Mouse (Mus musculus): ENCODE data around the gene Lrrc25.

The Lrrc25 gene

DNA sequence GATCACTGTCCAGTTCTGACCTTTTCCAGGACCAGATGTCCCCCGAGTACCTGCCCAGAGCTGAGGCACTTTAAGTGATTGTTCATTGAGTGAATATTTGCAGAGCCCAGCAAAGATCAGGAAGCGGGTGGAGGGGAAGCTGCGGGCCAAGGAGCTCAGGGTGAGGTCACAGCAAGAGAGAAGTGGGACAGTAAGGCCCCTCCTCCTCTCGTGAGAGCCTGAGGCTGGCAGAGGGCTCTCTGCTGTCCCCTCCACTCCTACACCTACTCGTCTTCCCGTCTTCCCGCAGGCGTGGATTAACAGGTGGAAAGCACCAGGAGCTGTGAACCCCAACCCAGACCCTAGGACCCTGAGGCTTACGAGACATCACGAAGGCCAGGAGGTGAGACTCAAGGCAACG is 690 bp downstream of the Lrrc25 start:
- no peak for DNase-seq (ENCODE audit: low spot score in 2 of 2)

DNA sequence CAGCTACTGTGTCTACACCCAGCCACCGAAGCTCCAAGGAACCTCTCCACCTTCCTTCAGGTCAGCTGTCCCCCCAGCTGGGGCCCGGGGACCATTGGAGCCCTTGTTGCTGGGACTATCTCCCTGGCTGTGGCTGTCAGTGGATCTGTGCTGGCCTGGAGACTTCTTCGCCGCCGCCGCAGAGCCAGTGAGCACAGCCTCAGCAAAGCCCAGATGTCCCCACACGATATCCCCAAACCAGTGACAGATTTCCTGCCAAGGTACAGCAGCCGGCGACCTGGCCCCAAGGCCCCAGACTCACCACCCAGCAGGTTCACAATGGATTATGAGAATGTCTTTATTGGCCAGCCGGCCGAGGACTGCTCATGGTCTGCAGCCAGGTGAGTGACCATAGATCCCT is 2.0 kb downstream of the Lrrc25 start:
- DNase-seq (ENCODE audit: low spot score in 2 of 2) = no peak

DNA sequence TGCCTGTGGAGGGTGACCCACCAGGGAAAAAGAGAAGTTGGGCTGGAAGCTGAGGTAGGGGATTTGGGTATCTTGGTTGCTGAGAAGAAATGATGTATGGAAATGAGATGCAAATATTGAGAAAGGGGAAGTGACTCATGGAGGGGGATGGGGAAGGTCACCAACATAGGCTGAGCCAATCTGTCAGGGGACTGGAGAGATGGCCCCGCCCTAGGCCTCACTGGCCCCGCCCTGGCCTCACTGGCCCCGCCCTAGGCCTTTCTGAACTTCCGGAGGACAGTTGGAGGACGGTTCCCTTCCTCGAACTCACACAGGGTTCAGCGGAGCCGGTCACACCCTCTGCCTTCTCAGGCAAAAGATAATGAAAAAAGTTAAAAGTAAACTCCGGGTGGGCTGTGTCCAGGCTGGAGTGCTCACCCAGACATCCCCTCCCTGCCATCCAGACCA is 3.0 kb downstream of the Lrrc25 start:
- DNase-seq (ENCODE audit: low spot score in 2 of 2) = peak in 1 of 2 experiments; percentile 74

DNA sequence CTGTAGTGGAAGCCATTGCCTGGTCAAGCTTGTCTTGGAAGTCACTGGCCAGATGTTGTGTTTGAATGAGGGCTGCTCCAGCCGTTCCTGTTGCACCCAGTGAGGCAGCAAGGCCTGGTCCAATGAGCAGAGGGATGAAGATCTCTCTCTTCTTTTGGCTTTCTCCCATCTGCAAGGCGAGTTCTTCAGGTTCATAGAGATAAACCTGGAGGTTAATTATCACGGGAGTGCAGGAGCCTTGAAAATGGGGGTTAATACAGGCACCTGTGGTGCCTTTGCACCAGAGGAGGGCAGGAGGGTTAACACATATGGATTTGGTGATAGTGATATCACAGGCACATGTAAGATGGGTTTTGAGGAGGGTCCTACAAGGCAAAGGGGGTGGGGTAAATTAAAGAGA is 6.3 kb downstream of the Lrrc25 start:
- no peak for DNase-seq (ENCODE audit: low spot score in 2 of 2)

DNA sequence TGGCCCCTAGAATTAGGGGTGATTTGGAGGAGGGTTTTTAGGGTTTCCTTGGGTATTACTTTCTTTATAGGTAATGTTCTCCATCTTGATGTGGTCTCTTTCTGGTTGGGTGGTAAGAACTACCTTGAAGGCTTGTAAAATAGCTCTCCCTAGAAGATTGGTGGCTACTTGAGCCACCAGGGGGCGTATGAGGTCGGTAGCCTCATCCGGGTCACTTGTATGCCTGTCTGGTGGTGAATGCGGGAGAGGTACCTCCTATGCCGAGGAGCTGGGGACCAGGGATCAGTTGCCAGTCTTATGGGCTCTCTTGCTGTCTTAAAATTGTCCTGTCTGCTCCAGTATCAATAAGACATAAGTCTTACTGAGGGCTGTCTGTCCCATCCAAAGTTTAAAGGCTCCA is 9.1 kb downstream of the Lrrc25 start:
- no peak for DNase-seq (ENCODE audit: low spot score in 2 of 2)

DNA sequence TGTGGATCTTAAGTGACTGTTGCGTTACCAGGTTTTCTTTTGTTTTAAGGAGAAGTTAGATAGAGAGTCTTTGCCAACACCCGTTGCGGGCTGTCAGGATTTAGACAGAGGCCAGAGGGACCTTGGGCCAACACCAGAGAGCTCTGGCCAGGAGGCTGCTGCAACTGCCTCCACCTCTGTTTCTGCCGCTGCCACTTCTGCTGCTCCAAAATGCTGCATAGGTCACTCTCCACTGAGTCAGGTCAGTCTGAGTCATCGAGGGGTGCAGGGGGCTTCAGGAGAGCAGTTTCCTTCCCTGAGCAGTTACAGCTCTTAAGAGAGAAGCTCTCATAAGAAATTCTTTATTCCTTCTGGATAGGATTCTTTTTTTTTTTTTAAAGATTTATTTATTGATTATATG is 11.1 kb downstream of the Lrrc25 start:
- no peak for DNase-seq (ENCODE audit: low spot score in 2 of 2)

DNA sequence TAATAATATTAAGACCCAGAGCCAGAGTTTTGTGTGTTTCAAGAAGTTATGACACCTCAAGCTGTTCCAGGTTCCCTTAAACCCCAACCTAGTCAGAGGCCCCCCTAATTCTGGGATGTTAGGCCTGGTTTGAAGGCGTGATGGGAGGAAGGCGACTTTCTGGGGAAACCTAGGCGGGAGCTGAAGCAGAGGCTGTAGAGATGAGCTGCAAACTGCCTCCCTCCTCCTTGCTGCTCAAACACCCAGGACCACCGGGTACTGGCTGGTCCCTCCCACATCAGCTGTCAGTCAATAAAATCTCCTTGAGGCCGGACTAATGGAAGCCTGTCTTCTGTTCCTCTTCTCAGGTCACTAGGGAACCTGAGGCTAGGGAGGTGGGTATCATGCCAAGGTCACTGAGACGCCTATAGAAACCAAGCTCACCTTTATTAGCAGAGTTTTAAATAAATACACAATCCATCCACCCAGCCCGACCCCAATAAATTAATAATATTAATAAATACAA is 13.1 kb downstream of the Lrrc25 start:
- no peak for DNase-seq (ENCODE audit: low spot score in 2 of 2)

DNA sequence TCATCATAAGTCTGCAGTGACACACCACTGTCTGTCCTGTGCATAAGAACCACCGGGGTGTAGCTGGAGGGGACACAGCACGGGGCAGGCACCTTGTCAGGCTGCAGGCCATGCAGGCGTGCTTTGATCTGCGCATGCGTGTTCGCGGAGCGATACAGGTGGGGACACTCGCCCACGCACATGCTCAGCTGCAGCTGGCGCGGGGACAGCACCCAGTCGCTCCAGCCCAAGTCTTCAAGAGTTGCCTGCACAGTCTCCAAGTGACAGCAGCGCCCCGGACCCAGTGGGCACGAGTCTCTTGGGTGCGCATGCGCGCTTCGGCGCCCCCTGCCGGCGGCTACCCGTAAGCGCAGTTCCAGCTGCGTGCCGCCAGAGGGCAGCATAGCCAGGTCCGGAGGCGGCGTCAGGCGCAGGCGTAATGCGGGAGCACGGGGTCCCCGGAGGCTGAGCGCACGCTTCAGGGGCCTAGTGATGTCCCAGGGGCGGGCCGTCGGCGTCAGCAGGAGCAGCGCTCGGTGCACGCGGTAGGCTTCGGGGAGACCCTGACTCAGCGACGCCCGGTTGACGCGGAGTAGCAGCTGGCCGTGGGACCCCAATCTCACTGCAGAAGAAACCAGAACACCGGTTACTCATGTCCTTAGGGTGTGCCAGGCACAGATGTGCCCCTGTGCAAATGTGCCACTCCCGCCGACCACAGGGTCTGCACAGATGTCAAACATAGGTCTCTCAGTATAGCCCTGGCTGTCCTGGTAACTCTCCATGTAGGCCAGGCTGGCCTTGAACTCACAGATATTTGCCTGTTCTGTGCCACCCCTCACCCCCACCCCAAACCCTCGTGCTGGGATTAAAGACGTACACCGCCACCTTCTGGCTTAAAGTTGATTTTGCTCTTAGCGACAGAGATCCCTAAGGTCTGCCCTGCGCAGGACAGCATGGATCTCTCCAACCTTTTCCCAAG is 13.9 kb downstream of the Lrrc25 start:
- peak; percentile 89 to 92 for DNase-seq (ENCODE audit: low spot score in 2 of 2)

DNA sequence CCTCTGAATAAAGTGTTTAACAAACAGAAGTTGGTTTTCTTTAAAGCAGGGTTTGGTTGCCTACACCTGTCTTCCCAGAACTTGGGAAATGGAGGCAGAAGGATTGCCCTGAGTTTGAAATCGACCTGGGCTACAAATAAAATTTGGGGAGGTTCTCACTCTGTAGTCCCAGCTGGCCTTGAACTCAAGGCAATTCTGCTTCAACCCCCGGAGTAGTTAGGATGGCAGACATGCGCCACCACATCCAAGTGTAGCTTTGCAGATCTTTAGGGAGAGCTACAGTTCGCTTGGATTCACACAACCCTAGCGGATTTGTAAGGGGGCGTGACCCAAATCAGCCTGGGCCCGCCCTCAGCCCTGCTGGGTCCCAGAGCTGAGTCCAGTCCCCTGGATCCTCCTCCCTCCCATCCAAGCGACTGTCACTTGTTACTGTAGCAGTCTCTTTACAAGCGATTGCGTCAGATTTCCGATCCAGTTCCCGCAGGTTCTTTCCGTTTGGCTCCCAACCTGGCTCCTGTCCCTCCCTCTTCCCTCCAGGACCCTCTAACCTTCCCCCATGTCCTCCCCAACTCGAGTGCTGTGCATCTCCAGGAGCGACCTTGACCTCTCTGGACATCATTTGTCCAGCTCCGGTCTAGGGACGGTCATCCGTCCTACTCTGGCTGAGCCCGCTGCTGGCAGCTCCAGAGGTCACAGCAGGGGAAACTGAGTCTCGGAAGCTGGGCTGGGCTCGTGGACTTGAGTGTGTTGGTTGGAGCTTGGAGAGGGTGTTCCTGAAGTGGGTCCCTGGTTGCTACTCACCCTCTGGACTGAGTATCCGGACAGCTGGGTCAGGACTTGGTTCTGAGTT is 14.8 kb downstream of the Lrrc25 start:
- DNase-seq (ENCODE audit: low spot score in 2 of 2) = peak; percentile 60 to 70

DNA sequence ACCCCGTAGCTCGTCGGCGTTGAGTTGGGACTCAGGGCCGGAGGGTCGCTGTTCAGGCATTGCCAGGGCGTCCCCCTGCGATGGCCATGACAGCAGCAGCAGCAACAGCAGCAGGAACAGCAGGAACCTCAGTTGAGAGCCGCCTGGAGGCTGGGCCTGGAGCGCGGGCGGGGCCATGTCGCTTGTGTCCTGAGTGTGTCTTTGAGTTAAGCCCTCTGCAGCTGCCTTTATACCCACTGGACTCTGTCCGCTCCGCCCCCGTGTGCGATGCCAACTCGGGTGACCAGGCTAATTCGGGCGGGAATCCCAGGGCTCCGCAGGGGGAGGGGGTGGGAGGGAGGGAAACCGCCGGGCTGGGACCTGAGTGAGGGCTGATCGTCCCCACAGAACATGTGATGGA is 15.5 kb downstream of the Lrrc25 start:
- no peak for DNase-seq (ENCODE audit: low spot score in 2 of 2)

DNA sequence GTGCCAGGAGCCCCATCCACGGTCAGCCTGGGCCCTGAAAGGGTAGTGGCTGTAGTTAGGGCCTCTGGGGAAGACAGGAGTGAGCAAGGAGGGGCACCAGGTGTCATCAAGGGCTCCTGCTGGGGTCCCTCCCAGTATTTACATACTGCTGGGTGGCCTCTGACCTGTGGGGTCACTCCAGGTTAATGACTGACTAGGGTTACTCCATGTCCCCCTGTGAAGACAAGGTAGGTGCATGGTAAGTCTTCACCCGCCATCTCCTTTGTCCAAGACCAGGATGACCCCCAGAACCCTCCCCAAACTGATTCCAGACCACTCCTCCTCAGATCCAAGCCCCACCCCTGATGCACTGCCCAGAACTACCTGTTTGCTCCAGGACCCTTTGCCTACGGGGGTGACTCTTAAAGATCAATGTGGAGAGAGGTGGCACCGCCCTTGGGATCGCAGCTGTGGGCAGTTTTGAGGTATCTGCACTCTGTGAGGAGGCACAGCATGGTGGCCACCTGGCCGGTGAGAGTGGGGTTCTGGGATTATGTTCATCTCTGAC is 16.5 kb downstream of the Lrrc25 start, which contains the start of gene Gdf15:
Gene Gdf15 (minus strand): TSS at position 111 of the 547 bp plus-strand sequence.
- DNase-seq (ENCODE audit: low spot score in 2 of 2) = no peak

DNA sequence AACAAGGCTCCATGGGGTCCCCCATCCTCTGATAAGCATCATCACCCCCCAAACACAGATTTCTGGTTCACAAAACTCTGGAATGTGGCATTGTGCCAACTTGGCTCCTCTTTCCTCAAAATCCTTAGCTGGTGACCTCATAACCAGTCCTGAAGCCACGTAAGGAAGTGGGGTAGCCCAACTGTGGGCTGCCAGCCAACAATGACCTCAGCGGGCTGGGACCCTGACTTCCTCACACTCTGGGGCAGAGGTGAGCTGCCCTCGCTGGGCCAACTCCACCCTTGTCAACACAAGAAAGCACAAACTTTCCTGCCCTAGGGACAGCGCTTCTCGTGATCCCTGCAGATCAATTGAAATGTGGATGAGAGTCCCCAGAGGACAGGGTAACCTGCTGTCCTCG is 18.1 kb downstream of the Lrrc25 start:
- DNase-seq (ENCODE audit: low spot score in 2 of 2) = peak; percentile 77 to 83

DNA sequence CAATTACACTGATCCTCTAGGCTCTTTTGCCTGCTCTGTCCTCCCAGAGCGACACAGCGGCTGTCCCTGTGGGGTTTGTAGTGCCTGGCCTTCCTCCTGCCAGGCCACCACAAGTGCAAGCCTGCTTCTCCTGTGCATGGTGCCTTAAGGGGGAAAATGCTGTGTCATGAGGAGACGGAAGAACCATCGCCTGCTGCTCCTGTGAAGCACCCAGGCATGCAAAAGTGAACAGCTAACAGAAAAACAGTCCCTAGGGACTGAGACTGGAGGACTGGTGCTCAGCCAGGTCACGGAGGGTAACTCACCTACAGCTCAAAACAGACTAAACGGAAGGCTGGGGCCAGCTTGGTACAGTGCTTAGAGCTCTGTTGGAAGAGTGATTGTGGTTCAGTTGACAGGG is 19.6 kb downstream of the Lrrc25 start:
- DNase-seq (ENCODE audit: low spot score in 2 of 2) = no peak

DNA sequence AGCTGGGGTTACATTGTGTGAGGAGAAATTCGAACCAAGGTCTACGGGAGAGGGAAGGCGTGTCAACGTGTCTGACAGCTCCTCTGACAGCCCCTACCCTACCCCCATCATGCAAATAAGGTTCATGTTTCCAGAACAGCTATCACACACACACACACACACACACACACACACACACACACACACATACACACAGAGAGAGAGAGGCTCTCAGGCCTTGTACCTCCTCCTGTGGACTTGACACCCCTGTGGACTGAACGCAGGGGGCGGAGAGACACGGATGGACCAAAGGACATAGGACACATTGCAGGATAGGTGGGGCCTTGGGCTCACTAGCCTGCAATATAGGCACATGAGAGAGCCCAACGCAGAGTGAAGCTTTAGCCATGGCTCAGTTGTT is 20.9 kb downstream of the Lrrc25 start:
- no peak for DNase-seq (ENCODE audit: low spot score in 2 of 2)

DNA sequence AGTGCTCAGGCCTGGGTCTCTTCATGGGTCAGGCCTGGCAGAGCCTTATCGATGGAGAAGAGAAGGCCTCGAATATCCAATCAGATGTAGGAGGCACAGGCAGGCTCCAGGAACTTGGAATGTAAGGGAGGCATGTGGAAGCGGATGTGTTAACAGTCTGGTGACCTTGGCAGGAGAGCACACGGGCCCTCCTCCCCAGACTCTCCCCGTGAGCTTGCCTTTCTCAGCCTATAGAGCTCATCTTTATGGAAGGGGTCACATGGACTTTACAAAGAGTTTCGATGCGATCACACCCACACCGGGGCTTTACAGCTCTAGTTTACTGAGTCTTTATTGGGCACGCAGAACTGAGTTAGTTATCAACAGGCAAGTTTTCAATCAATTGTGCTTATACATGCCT is 22.8 kb downstream of the Lrrc25 start:
- no peak for DNase-seq (ENCODE audit: low spot score in 2 of 2)

DNA sequence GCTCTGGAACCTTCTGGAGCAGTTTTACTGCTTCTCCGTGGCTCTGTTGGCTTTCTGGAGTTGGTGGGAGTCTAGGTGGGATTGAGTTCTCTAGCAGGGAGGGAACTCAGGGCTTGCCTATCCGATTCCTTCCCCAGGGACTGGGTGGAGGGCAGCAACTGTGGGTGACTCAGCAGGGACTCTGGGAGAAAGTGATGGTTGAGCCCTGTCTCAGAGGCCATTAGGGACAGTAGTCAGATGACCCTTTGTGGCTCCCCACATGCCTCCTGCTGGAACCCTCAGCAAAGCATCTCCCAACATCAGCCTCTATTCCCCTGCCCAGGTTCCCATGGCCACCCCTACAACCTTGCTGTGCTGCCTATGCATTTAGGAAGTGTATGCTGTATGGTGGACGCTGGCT is 27.1 kb downstream of the Lrrc25 start:
- DNase-seq (ENCODE audit: low spot score in 2 of 2) = no peak

DNA sequence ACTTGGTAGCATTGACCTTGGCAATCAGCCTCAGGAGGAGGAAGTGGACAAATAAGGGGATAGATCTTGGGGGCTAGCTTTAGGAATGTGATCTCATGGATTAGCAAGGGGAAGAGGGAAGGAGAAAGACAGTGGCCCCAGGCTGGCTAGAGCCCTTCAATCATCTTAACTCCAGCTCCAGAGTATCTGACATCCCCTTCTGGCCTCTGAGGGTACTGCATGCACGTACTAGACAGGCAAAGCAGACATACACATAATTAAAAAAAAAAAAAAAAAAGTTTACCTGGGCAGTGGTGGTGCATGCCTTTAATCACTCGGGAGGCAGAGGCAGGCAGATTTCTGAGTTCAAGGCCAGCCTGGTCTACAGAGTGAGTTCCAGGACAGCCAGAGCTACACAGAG is 28.1 kb downstream of the Lrrc25 start:
- no peak for DNase-seq (ENCODE audit: low spot score in 2 of 2)

DNA sequence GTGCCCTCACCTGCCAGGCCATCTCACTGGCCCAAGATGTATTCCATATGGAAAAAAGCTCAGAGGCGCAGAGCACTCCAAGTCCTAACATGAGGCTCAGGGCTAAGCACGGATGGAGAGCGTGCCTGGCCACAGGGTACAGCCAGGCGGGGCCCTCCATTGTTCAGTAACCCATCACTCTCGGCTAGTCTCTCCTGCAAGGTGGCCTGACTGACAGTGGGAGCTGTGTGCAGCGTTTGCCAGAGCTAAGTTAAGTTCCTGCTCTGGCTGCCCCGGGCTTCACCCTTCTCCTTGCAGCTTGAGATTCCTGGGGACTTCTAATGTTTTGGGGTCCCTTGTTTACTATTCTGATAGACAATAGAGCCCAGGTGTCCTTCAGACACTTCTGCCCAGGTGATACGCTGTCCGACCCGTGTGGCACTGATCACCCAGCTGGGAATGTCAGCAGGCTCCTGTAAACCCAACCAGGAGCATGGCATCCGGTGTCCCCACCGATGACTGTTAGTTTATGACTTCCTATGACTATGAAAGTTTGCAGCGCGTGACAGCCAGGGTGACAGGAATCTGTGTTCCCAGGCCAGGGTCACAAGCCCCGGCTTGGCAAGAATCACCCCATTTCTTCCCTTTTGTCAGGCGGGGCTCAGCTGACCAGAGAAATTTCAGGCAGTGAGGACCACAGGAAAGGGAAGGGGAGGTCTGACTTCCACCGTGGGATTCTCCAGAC is 29.7 kb downstream of the Lrrc25 start:
- peak; percentile 57 to 62 for DNase-seq (ENCODE audit: low spot score in 2 of 2)

DNA sequence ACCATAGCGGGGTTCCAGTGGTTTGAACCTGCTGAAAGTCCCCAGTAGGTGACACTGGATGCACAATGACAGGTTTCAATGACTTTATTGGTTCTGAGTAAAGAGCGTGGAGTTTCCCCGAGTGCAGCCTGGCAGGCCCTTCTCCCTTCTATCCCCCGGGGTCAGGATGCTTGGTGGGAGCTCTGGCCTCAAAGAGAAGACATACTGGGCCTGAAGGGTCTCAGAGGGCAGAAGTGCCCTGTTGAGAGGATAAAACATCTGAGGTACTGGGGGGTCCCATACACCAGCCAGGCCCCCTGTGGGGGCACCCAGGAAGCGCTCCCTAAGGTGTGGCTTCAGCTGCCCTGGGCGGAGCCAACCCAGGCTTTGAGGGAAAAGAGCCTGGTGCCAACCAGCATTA is 30.4 kb downstream of the Lrrc25 start:
- no peak for DNase-seq (ENCODE audit: low spot score in 2 of 2)

DNA sequence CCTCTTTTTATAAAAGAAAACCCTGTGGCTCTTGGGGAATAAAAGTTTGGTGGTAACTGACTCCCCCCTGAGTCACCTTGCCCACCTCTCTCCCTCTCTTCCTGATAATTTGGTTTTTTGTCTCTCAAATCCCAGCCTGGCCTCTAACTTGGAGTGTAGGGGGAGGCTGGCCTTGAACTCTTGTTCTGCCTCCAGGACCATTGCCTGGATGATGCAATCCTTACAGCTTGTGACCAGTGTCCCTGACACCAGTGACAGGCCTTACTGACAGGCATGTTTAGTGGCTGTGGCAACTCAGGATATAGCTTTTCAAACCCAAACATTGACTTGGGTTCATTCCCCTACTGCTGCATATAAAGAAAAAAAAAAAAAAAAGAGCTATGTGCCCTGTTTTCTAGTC is 30.8 kb downstream of the Lrrc25 start:
- DNase-seq (ENCODE audit: low spot score in 2 of 2) = no peak

DNA sequence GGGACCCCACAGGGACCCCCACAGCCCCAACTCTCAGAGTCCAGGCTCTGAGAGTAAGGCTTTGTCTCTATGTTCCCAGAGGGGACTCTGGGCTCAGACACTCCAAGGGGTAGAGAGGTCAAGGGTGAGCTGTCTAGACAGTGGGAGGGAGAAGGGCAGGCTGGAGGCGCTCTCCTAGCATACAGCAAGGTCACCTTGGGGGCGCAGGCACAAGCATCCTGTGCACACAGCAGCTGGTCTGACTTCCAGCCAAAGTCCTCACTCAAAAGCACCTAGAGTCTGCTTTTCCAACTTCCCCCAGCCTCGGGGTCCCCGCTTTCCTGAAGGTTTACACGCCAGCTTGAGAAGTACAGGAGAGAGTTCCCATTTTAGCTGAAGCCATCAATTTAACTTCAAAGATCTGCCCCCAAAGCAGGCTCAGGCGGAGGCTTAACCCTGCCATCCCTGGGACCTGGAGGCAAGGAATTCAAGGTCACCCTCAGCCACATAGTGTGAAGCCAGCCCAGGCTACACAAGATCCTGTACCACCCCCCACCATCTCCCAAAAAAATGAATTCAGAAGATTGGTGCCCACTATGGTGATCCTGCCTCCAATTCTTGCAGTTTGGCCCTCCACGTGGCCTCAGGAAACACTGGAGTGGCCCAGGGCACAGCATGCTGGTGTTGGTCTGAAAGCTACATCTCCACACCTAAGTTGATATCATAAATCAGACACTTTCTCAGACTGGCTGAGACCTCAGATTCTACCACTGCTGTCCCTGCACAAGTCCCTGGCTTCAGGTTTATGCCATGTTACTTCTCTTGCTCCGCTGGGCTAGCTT is 31.6 kb downstream of the Lrrc25 start:
- no peak for DNase-seq (ENCODE audit: low spot score in 2 of 2)
